Mouse (Mus musculus) heart, postnatal 10 days (tissue): ENCODE data around the gene Neto2. TPM values are rescaled to one million over a fixed set of nuclear protein-coding genes. Genes with fewer than 3 reads are reported as not detected.
A peak's percentile ranks its signal among the peaks of the same experiment; 100 is the strongest.

Source experiments
- DNase-seq, 2 experiments: peaks; one replicate each; pipeline ENCODE4 v3.0.0; 2021
- intact Hi-C: fragments of 180-260 bp; cut with DNase I; formaldehyde crosslinking; loops from one replicate; pipeline ENCODE4 v1.15.1; 2025
- microRNA-seq, 2 experiments: library from miRNA; unstranded; fragments of <30 nt; microRNA quantifications; one replicate each; pipeline ENCODE4 v1.2.0; 2022
- total RNA-seq, 2 experiments: library from RNA; stranded (reverse); gene quantifications; 2 replicates each; pipeline ENCODE4 v1.2.3; 2021

The Neto2 gene
- total RNA-seq, 2 experiments from 2014 or later, result 5.2 to 5.5 TPM

DNA sequence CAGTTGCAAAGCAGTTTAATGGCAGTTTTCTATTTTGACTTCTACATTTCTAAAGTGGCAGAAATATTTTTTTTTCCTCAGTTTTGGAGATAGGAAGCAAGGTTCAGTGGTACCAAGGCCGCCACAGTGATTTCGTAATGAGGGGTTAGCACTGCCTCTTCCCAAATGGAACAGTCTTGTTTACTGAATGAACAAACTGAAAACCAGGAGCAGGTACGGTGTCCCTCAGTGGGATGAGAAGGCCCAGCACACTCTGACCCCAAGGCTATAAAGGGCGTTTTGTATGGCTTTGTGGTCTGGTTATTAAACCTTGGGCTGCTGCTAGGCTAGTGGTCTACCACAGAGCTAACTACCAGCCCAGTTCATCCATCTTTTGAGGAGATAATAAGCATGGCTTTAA lies 96.5 kb downstream of the Neto2 start:
- intact Hi-C loops, result loop anchor here (5.0 kb wide), 2 partner anchors 147 to 933 kb away; no protein-coding TSS in a partner anchor
- no peak for DNase-seq

DNA sequence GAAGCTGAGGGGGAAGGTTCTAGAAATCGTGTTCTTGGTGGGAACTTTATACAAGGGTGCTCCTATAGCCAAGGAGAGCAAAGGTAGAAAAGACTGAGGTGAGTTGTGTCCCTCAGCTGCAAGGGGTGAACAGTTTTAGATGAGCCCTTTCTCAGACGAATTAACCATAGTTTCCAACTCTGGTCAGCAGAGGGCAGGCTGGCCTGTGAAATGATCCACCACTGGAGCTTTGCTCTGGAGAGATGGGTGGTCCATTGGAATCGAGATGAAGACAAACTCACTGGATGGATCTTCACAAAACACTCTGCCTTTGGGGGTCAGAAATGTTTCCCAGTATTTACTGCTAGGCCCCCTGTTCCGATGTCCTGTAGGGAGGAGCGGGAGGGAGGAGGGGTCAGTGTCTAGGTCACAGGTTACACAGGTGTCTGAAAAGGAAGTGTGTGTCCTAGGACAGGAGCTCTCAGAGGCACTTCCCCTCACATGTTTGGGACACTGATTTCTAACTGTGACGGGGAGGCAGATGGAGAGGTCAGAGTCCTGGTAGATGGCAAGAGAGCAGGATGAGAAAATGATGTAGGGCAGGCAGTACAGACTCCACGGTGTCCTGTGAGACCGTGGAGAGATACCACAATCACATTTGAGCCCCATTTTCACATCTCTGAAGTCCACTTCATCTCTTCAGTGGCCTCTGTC lies 97.4 kb downstream of the Neto2 start:
- intact Hi-C loops, result loop anchor here (1.0 to 5.0 kb wide), 4 partner anchors 62 to 981 kb away; no protein-coding TSS in a partner anchor
- peak; percentile 66 to 79 for DNase-seq

DNA sequence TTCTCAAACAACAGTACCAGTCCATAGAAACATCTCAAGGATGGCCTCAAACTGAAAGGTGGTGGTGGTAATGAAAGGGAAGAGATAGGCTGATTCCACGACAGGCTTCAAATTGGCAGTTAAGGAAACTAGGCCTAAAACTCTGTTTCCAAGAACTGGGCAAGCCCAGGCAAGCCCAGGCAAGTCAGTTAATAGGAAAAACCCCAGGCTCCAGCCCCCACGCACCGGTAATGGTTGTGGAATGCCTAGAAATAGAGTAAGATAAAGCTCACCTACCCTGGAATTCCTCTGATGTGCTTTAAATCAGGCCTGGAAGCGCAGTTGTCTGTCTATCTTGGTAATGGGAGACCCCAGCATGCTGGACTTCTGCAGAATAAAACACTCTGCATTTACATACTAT lies 98.0 kb downstream of the Neto2 start:
- intact Hi-C loops, result loop anchor here (1.0 to 5.0 kb wide), 4 partner anchors 63 to 982 kb away; no protein-coding TSS in a partner anchor
- no peak for DNase-seq

DNA sequence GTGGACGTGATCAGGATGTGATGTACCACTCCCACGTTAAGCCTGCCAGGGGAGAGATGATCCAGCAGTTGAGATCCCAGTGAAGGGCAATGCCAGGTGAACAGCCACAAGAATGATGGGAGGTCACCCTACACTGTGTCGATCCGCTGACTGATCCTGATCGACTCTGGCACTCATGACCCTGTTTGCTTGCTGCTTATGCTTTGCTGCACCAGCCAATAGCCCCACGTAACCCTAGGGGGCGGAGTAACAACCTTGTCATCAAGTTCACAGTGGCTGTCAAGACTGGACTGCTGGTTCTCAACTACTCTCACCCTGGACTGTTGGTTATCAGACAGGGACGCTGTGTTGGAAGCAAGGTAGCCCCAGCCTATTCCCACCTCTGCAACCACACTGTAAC lies 99.0 kb downstream of the Neto2 start:
- intact Hi-C loops, result loop anchor here (2.0 to 5.0 kb wide), 3 partner anchors 144 to 983 kb away; no protein-coding TSS in a partner anchor
- DNase-seq, result no peak

DNA sequence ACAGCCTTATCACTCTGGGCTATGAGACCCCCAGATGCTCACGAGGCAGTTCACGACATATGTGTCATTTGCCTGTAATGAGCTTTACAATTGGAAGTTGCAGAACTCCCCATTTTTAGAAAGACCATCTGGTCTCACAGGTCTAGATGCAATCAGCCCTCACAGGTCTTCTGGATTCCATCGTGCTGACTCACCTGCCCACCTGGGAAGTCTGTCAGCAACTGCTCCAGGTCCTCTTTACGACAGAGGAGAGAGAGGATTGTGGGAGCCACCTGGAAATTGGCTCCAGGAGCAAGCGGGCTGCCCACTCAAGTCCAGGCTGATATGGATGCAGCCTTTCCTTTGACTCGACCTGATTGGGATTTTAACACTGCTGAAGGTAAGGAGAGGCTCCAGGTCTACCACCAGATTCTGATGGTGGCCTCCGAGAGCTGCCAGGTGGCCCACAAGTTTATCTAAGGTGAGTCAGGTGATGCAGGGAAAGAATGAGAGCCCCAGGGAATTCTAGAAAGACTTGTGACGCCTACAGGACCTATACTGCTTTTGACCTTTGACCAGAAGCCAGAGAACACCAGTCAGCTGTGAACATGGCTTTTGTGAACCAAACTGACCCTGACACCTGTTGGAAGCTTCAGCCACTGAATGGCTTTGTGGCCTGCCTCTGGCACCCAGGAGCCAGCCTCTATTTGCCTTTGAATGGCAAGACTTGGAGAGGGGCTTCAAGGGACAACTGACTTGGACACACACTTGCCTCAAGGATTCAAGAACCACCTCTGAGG lies 103.1 kb downstream of the Neto2 start:
- intact Hi-C loops, result no loop called here
- no peak for DNase-seq

DNA sequence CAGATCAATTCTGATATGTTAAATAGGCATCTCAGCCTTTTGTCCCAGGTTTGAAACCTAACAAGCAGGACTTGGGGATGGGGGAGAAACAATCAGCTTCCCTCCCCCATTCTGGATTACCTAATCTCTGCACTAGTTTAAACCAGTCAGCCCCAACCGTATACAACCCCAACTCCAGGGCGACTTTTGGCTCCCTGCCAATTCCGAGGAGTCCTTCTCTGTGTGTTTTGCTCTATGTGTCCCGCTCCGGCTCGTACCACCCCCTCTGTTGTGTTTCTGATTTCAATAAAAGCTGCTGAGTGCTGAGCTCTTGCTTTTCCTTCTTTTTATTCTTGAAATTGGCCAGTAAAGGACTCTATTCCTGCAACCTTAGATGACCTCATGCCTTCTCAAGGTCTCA lies 105.3 kb downstream of the Neto2 start:
- intact Hi-C loops, result no loop called here
- peak; percentile 26 to 50 for DNase-seq

DNA sequence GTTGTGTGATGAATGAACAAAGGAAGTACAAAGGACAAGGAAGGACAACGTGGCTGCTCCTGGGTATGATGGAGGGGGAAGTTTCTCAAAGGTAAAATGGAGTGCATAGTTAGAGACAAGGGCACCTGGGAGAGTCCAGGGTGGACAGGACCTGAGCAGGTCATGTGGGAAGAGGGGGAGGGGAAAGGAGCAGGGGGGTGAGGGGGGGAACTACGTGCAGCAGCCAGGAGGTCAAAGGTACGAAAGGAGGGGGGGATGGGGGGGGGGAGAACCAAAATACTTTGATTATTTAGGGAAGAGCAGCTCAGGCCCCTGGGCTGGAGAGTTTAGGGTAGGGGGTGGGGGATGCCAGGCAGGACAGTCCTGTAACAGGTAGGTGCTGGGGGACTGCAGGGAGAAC lies 105.7 kb downstream of the Neto2 start:
- intact Hi-C loops, result no loop called here
- no peak for DNase-seq

DNA sequence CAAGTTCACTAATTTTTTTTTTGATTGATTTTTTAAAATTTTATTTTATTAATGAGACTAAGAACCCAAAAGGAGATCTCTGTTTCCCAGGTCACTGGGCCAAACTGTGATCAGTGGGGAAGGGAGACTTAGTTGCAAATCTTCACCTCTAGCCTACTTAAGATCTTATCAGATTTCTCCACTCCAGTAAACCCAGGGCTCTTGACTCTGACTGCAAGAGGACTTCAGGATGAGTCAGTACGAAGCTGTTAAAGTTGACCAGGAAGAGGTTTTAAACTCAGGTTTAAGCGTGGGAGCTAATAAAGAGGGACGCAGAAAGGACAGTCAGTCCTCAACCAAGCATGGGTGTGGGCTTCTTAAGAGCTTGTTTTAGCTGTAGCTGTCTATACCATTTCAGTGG lies 107.4 kb downstream of the Neto2 start:
- intact Hi-C loops, result no loop called here
- no peak for DNase-seq

DNA sequence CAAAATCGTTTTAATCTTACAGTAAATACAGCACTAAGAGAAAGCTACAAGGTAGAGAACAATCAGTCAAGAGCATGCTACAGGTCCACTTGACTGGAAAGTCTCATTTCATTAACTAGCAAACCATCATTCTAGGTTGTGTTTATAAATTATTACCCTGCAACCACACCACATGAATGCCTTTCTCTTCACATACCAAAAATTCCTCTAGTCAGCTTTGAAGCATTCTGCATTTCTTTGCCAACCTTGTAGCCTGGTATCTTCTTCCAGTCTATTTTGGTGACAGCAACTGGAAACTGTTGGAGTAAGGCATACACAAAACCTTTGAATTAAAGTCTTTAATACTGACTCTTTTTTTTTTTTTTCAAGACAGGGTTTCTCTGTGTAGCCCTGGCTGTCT lies 109.2 kb downstream of the Neto2 start:
- peak; percentile 14 to 30 for DNase-seq
- intact Hi-C loops, result no loop called here

DNA sequence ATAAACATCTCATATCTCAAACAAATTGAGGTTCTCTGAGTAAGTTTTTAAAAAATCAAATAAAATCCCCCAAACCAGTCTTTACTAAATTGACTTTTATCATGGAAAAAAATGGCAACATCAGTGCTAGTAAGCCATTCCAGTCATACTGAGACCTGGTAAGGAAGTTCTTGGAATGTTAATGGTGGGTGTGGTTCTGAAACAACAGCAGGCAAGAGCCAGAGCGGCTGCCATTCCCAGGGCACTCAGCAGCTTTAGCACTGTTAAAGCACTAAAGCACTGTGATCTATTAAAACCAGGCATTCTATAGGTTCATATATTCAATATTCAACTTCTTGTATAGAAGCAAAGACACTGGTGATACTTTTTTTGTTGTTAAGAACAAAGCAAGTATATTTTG lies 110.5 kb downstream of the Neto2 start:
- DNase-seq, result no peak
- intact Hi-C loops, result no loop called here

DNA sequence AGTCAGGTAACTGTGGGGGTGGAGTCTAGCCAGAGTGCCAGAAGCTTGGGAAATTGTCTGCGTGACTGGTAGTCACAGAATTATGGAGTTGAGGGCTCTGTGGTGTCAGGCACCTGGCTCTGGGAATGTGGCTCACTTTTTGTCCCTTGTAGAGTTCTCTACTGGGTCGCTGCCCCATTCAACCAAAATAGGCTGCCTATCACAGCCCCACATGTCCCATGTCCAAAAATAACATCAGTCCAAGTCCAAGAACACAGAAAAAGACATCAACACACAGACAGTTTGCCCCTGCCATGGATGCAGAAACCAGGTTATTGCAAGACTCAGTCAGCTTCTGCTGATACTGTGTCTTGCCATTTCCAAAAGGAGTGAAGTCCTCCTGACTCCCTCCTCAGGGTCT lies 112.1 kb downstream of the Neto2 start:
- intact Hi-C loops, result no loop called here
- DNase-seq, result peak; percentile 31 to 45

Small RNAs within 50 kb of the gene (microRNA-seq; reads per million reads assigned to microRNA genes)
- 0 reads per million in 2 experiments for gene Mir8109

Other genes starting within 250 kb of the Neto2 start
- gene Gpt2, start 208.3 kb downstream of the Neto2 start, total RNA-seq, result 10 to 100 TPM; 18.8 to 20.3 TPM
- gene Dnaja2, start 145.6 kb downstream of the Neto2 start, total RNA-seq, result 100 to 1,000 TPM; 202 to 232 TPM
- gene Itfg1, start 140.0 kb upstream of the Neto2 start, total RNA-seq, result 10 to 100 TPM; 50.2 to 55.4 TPM
- 10 to 100 TPM; 43.8 to 53.8 TPM for gene Phkb, start 140.0 kb upstream of the Neto2 start, total RNA-seq